Comparison of ENCODE assay signal across 30 mouse cellular contexts in genomic region chrX:145342402-145342801, GRCm38 (mm10). TPM values are rescaled to one million over a fixed set of nuclear protein-coding genes. Genes with fewer than 3 reads are reported as not detected.
DNase-seq lines count a peak whose midpoint lies in the region; ATAC-seq and TF ChIP-seq lines count a peak whose summit lies in the region.
"Had no signal": no experiment of that assay in that cellular context is flagged by ENCODE, and none has a peak within 500 bp of the region (broad histone marks: within the 10 kb centered on the region; RNA-seq: fewer than 3 reads in every experiment).

No protein-coding gene starts in this region.

- no peak for TF ChIP-seq RAD21 in MEL (IDR thresholded peaks at IDR 0.05; ENCODE audit: low read depth, low read length)

- H3K36me3 ChIP-seq in embryonic facial prominence, embryonic 11.5 days (replicated peaks; ENCODE audit: control insufficient read depth, insufficient read depth, low read depth, low read length) = no peaks in the 10 kb centered on the region
- H3K36me3 ChIP-seq in embryonic facial prominence, embryonic 10.5 days (replicated peaks) = no peaks in the 10 kb centered on the region
- H3K36me3 ChIP-seq in MEL (ENCODE audit: control insufficient read depth in 1 of 2, insufficient read depth in 2 of 2, low read length in 2 of 2) = no peaks in the 10 kb centered on the region
- no peaks in the 10 kb centered on the region for H3K36me3 ChIP-seq in forebrain, postnatal 0 days (ENCODE audit: insufficient read depth)
- H3K36me3 ChIP-seq: embryonic facial prominence, embryonic 12.5 days; forebrain, embryonic 10.5 days; forebrain, embryonic 15.5 days; G1E; hindbrain, embryonic 12.5 days had no signal

- H3K4me3 ChIP-seq in embryonic facial prominence, embryonic 11.5 days (ENCODE audit: low read depth, low read length) = no peak overlapping the region
- no peak overlapping the region for H3K4me3 ChIP-seq in embryonic facial prominence, embryonic 10.5 days
- H3K4me3 ChIP-seq in MEL (ENCODE audit: control insufficient read depth in 1 of 2, insufficient read depth in 1 of 2, low read depth in 2 of 2, low read length in 2 of 2) = no peak overlapping the region
- H3K4me3 ChIP-seq in forebrain, postnatal 0 days (ENCODE audit: low read depth, low read length) = no peak overlapping the region
- H3K4me3 ChIP-seq: embryonic facial prominence, embryonic 12.5 days; forebrain, embryonic 10.5 days; forebrain, embryonic 15.5 days; hindbrain, embryonic 12.5 days had no signal

- TF ChIP-seq EP300 in MEL (IDR thresholded peaks at IDR 0.05; ENCODE audit: low read depth in 1 of 2, low read length in 2 of 2) = no peak

- no peak for TF ChIP-seq CTCF in MEL (IDR thresholded peaks at IDR 0.05 in 2 of 3, conservative IDR thresholded peaks at IDR 0.05 in 1 of 3; ENCODE audit: control insufficient read depth in 1 of 3, insufficient read depth in 1 of 3, low read depth in 2 of 3, low read length in 3 of 3, poor library complexity in 1 of 3, severe bottlenecking in 1 of 3)
- TF ChIP-seq CTCF in forebrain, postnatal 0 days (IDR thresholded peaks at IDR 0.05; ENCODE audit: low read depth) = no peak

- WGBS in embryonic facial prominence, embryonic 11.5 days = 66% methylated on average over 2 of the region's 2 CpGs
- WGBS in embryonic facial prominence, embryonic 10.5 days = 66% methylated on average over 2 of the region's 2 CpGs
- 82% methylated on average over 2 of the region's 2 CpGs for WGBS in forebrain, postnatal 0 days

- H3K27me3 ChIP-seq in embryonic facial prominence, embryonic 11.5 days (ENCODE audit: control insufficient read depth, insufficient read depth, low read length) = no peaks in the 10 kb centered on the region
- peaks cover 13% of the 10 kb centered on the region; the same call in 1 of the 2 replicates for H3K27me3 ChIP-seq in embryonic facial prominence, embryonic 10.5 days (replicated peaks; ENCODE audit: low read depth, poor library complexity, severe bottlenecking)
- H3K27me3 ChIP-seq in MEL (ENCODE audit: control insufficient read depth in 1 of 2, insufficient read depth in 2 of 2, low read length in 2 of 2) = no peaks in the 10 kb centered on the region
- no peaks in the 10 kb centered on the region for H3K27me3 ChIP-seq in forebrain, postnatal 0 days (ENCODE audit: insufficient read depth, low read length)
- H3K27me3 ChIP-seq: embryonic facial prominence, embryonic 12.5 days; forebrain, embryonic 15.5 days; hindbrain, embryonic 12.5 days had no signal

- intact Hi-C loops in gastrocnemius, postnatal 14 days (cut with DNase I; ENCODE audit: low total_unique reads) = no loop called here

- H3K79me2 ChIP-seq in MEL (ENCODE audit: control insufficient read depth, insufficient read depth, low read length, poor library complexity) = no peaks in the 10 kb centered on the region

- H3K27ac ChIP-seq in embryonic facial prominence, embryonic 11.5 days (replicated peaks; ENCODE audit: low read depth, low read length) = no peak overlapping the region
- H3K27ac ChIP-seq in embryonic facial prominence, embryonic 10.5 days (replicated peaks) = no peak overlapping the region
- no peak overlapping the region for H3K27ac ChIP-seq in MEL (ENCODE audit: control insufficient read depth, low read depth, low read length)
- H3K27ac ChIP-seq in forebrain, postnatal 0 days (ENCODE audit: low read depth, low read length) = no peak overlapping the region
- H3K27ac ChIP-seq: embryonic facial prominence, embryonic 12.5 days; forebrain, embryonic 10.5 days; forebrain, embryonic 15.5 days; hindbrain, embryonic 12.5 days; liver, embryonic 14.5 days; stomach, postnatal 0 days had no signal

- H3K9ac ChIP-seq in embryonic facial prominence, embryonic 11.5 days (replicated peaks; ENCODE audit: low read length) = no peak overlapping the region
- no peak overlapping the region for H3K9ac ChIP-seq in MEL (ENCODE audit: control insufficient read depth, low read depth, low read length, poor library complexity, severe bottlenecking)
- H3K9ac ChIP-seq in forebrain, postnatal 0 days = no peak overlapping the region
- H3K9ac ChIP-seq: embryonic facial prominence, embryonic 12.5 days; forebrain, embryonic 15.5 days; hindbrain, embryonic 12.5 days; liver, embryonic 14.5 days; lung, embryonic 14.5 days had no signal

- H3K4me2 ChIP-seq in embryonic facial prominence, embryonic 11.5 days (ENCODE audit: low read depth, low read length) = no peak overlapping the region
- no peak overlapping the region for H3K4me2 ChIP-seq in forebrain, postnatal 0 days (ENCODE audit: low read depth)
- H3K4me2 ChIP-seq: embryonic facial prominence, embryonic 12.5 days; forebrain, embryonic 15.5 days; hindbrain, embryonic 12.5 days; lung, embryonic 14.5 days; midbrain, embryonic 11.5 days had no signal

- no peak for TF ChIP-seq POLR2A in MEL (IDR thresholded peaks at IDR 0.05; ENCODE audit: control insufficient read depth in 1 of 2, insufficient read depth in 1 of 2, low read depth in 1 of 2, low read length in 2 of 2, poor library complexity in 1 of 2)

- no peaks in the 10 kb centered on the region for H3K4me1 ChIP-seq in embryonic facial prominence, embryonic 11.5 days (ENCODE audit: control insufficient read depth, insufficient read depth, low read length)
- H3K4me1 ChIP-seq in embryonic facial prominence, embryonic 10.5 days = no peaks in the 10 kb centered on the region
- H3K4me1 ChIP-seq in MEL (ENCODE audit: control insufficient read depth in 1 of 2, insufficient read depth in 2 of 2, low read length in 2 of 2) = 0 out of 4 replicates have a peak, but pooled peaks cover 0 to 3% of the 10 kb centered on the region in 2 experiments
- H3K4me1 ChIP-seq in forebrain, postnatal 0 days (ENCODE audit: insufficient read depth) = no peaks in the 10 kb centered on the region
- H3K4me1 ChIP-seq: embryonic facial prominence, embryonic 12.5 days; forebrain, embryonic 10.5 days; forebrain, embryonic 15.5 days; hindbrain, embryonic 12.5 days had no signal

- DNase-seq in embryonic facial prominence, embryonic 11.5 days (ENCODE audit: low spot score) = peak; percentile 50
- DNase-seq in embryonic facial prominence, embryonic 10.5 days (ENCODE audit: low spot score) = no peak
- DNase-seq in MEL (ENCODE audit: low read depth, low spot score) = peak; percentile 5
- no peak for DNase-seq in forebrain, postnatal 0 days
- DNase-seq in heart, postnatal 4 days = no peak
- DNase-seq in gastrocnemius, postnatal 14 days = no peak
- DNase-seq: adrenal gland, postnatal 14 days; cerebellum, adult 11 months; cerebellum, adult 9-10 months; heart, postnatal 14 days; kidney, adult 11 months; kidney, postnatal 14 days; liver; lung, embryonic 14.5 days; thymus, adult 18-20 months; thymus, postnatal 25 days had no signal

- H3K9me3 ChIP-seq in embryonic facial prominence, embryonic 11.5 days (replicated peaks; ENCODE audit: control insufficient read depth, low read length) = no peaks in the 10 kb centered on the region
- no peaks in the 10 kb centered on the region for H3K9me3 ChIP-seq in embryonic facial prominence, embryonic 10.5 days
- no peaks in the 10 kb centered on the region for H3K9me3 ChIP-seq in MEL (replicated peaks; ENCODE audit: insufficient read depth, low read length)
- H3K9me3 ChIP-seq in forebrain, postnatal 0 days (ENCODE audit: low read length) = no peaks in the 10 kb centered on the region
- H3K9me3 ChIP-seq: embryonic facial prominence, embryonic 12.5 days; forebrain, embryonic 10.5 days; forebrain, embryonic 15.5 days; G1E; hindbrain, embryonic 12.5 days had no signal

- no peak for ATAC-seq in embryonic facial prominence, embryonic 11.5 days (replicated peaks; ENCODE audit: insufficient number of reproducible peaks, low FRiP score, low TSS enrichment, low read depth)
- ATAC-seq in granulocyte monocyte progenitor cell, adult 5-6 weeks (replicated peaks; ENCODE audit: poor library complexity, severe bottlenecking) = peak; percentile 63
- ATAC-seq in neutrophil, adult 5-6 weeks (ENCODE audit: extremely low read depth, insufficient number of reproducible peaks, low FRiP score, poor library complexity, severe bottlenecking) = peak; percentile 71; the same call in 1 of the 2 replicates
- no peak for ATAC-seq in forebrain, postnatal 0 days
- ATAC-seq: forebrain, embryonic 15.5 days; midbrain, embryonic 16.5 days; Patski had no signal

TF ChIP-seq in MEL, 35 proteins besides CTCF, POLR2A, EP300 and RAD21:
- TF ChIP-seq ZNF384 (IDR thresholded peaks at IDR 0.05; ENCODE audit: low read depth, low read length) (peak; percentile 65), KAT2A (conservative IDR thresholded peaks at IDR 0.05; ENCODE audit: low read depth, low read length) (no peak)

RNA-seq across cellular contexts. Expression of gene Lhfpl1, which starts 6.5 kb away (rescaled TPM):
- 1.8 and 2.1 TPM in 2 replicates for polyA plus RNA-seq in embryonic facial prominence, embryonic 11.5 days (2014; fragmentation: Nextera tagmentation; extraction: Ambion mirVana)
- polyA plus RNA-seq in embryonic facial prominence, embryonic 10.5 days (2016; fragmentation: Nextera tagmentation; extraction: Ambion mirVana) = 0.84 and 1.7 TPM in 2 replicates
- not detected in 2 replicates for total RNA-seq in MEL (2012; rRNA removed)
- not detected for polyA plus RNA-seq in MEL (2012; ENCODE audit: insufficient read depth in 1 of 2, insufficient read length in 2 of 2, low read depth in 1 of 2, low replicate concordance in 2 of 2, missing spikeins in 1 of 2)
- not detected in 2 replicates for total RNA-seq in granulocyte monocyte progenitor cell, adult 5-6 weeks (2014; fragmentation: Nextera tagmentation)
- total RNA-seq in granulocyte monocyte progenitor cell, adult 5-6 weeks (2017) = not detected in 2 replicates
- total RNA-seq in neutrophil, adult 5-6 weeks (2017) = 0.47 TPM in 1 of 2 replicates, not detected in the other
- total RNA-seq in forebrain, postnatal 0 days (2014; rRNA removed) = not detected in 2 replicates
- polyA plus RNA-seq in forebrain, postnatal 0 days (2015; fragmentation: Nextera tagmentation; extraction: Ambion mirVana) = 0.27 and 0.57 TPM in 2 replicates
- total RNA-seq in heart, postnatal 4 days (2021) = not detected
- 1 to 10 TPM in 1 of 2 experiments, under 1 TPM in 1; 0.27 to 1.0 TPM for total RNA-seq in gastrocnemius, postnatal 14 days (2021)
- total RNA-seq: adrenal gland, postnatal 14 days; G1E; heart, postnatal 14 days; megakaryocyte, adult 5-6 weeks had no signal
- polyA plus RNA-seq: forebrain, embryonic 15.5 days; G1E; midbrain, embryonic 11.5 days; midbrain, embryonic 16.5 days; Patski; small intestine, adult 2 months had no signal

Comparison
In these comparisons a context has a peak if more than half of its experiments do, and no peak if none do; other contexts are left out.
1. DNase-seq: peak in embryonic facial prominence, embryonic 11.5 days (single experiment) and MEL (single experiment); none in embryonic facial prominence, embryonic 10.5 days (single experiment), forebrain, postnatal 0 days (single experiment), heart, postnatal 4 days (single experiment) and gastrocnemius, postnatal 14 days (single experiment).
2. ATAC-seq: peak in granulocyte monocyte progenitor cell, adult 5-6 weeks (single experiment) and neutrophil, adult 5-6 weeks (single experiment); none in embryonic facial prominence, embryonic 11.5 days (single experiment) and forebrain, postnatal 0 days (single experiment).